Mouse (Mus musculus) embryonic facial prominence, embryonic 15.5 days (tissue): ENCODE measurements around the gene Gm8094. TPM values are rescaled to one million over a fixed set of nuclear protein-coding genes. Genes with fewer than 3 reads are reported as not detected.
"Not testable (repeated sequence)": the region's sequence is repeated elsewhere in the genome, so short reads cannot be mapped to it uniquely, and the experiment has no call there.

Source experiments
- ATAC-seq: fragments of 200-750 bp; cut with Nextera tagmentation; 2 replicates; pipeline ENCODE4 v1.8.0; 2017; ENCODE audit warnings: low read depth, moderate TSS enrichment; ENCODE audit not compliant: insufficient number of reproducible peaks, low FRiP score, low TSS enrichment
- H3K27ac ChIP-seq: fragments of 300-500 bp; sonication (generic); replicated peaks from 2 replicates; pipeline ENCODE4 v1.5.1; 2015; ENCODE audit warnings: mild to moderate bottlenecking, inconsistent platforms
- H3K27me3 ChIP-seq: fragments of 300-500 bp; sonication (generic); 2 replicates; pipeline ENCODE4 v1.6.1; 2015; ENCODE audit warnings: inconsistent platforms
- H3K36me3 ChIP-seq: fragments of 300-500 bp; sonication (generic); 2 replicates; pipeline ENCODE4 v1.6.1; 2015; ENCODE audit warnings: mild to moderate bottlenecking, inconsistent platforms
- H3K4me1 ChIP-seq: fragments of 300-500 bp; sonication (generic); 2 replicates; pipeline ENCODE4 v1.6.1; 2015; ENCODE audit warnings: inconsistent platforms
- H3K4me2 ChIP-seq: fragments of 300-500 bp; sonication (generic); replicated peaks from 2 replicates; pipeline ENCODE4 v1.6.1; 2015; ENCODE audit warnings: mild to moderate bottlenecking, inconsistent platforms
- H3K4me3 ChIP-seq: fragments of 300-500 bp; sonication (generic); replicated peaks from 2 replicates; pipeline ENCODE4 v1.5.1; 2015; ENCODE audit warnings: mild to moderate bottlenecking, inconsistent platforms
- H3K9ac ChIP-seq: fragments of 300-500 bp; sonication (generic); 2 replicates; pipeline ENCODE4 v1.6.1; 2015; ENCODE audit warnings: inconsistent platforms
- H3K9me3 ChIP-seq: fragments of 300-500 bp; sonication (generic); replicated peaks from 2 replicates; pipeline ENCODE4 v1.6.1; 2016; ENCODE audit warnings: inconsistent platforms
- WGBS: fragments of 180-500 bp; shearing (Covaris S2); methylation state at CpG from one replicate; pipeline ENCODE4 v1.1.7; 2015; 5-methylcytosine and 5-hydroxymethylcytosine counted together
- polyA plus RNA-seq: library from polyadenylated mRNA; unstranded; fragments of >200 nt; fragmentation: Nextera tagmentation; extraction: Ambion mirVana; gene quantifications from 2 replicates; pipeline ENCODE4 v1.2.1, GENCODE M21; 2015

The Gm8094 gene
- not detected in 2 replicates for polyA plus RNA-seq

GRCm38 (mm10) chr14:43076543-43076942, at the start of gene Gm8094:
TSS of gene Gm8094 (minus strand) at chr14:43076643.
- WGBS: 92% methylated on average over 2 of the region's 2 CpGs
- H3K4me3 ChIP-seq: not testable (repeated sequence)

GRCm38 (mm10) chr14:43119673-43120072, 43.2 kb upstream of the Gm8094 start:
- H3K36me3 ChIP-seq, H3K4me1 ChIP-seq, H3K27ac ChIP-seq, ATAC-seq, H3K9me3 ChIP-seq, H3K4me2 ChIP-seq, H3K27me3 ChIP-seq, H3K9ac ChIP-seq, H3K4me3 ChIP-seq: not testable (repeated sequence)
- 89% methylated on average over 3 of the region's 3 CpGs for WGBS

More at GRCm38 (mm10) chr14:43076543-43076942, at the start of gene Gm8094:
- not testable (repeated sequence) for H3K36me3 ChIP-seq, H3K9me3 ChIP-seq, H3K4me1 ChIP-seq, ATAC-seq, H3K4me2 ChIP-seq, H3K27me3 ChIP-seq, H3K9ac ChIP-seq, H3K27ac ChIP-seq

- H3K4me2 ChIP-seq, ATAC-seq, H3K27ac ChIP-seq, H3K4me1 ChIP-seq, H3K9ac ChIP-seq, H3K36me3 ChIP-seq, H3K9me3 ChIP-seq, H3K27me3 ChIP-seq, H3K4me3 ChIP-seq: not testable (repeated sequence)
- 81% methylated on average over 3 of the region's 3 CpGs for WGBS
Measured at GRCm38 (mm10) chr14:43100301-43100700, 23.9 kb upstream of the Gm8094 start, which contains the start of gene Gm8104. TSS of gene Gm8104 (plus strand) at chr14:43100601.

GRCm38 (mm10) chr14:43089103-43089919, 12.9 kb upstream of the Gm8094 start:
- not testable (repeated sequence) for H3K9me3 ChIP-seq, H3K4me1 ChIP-seq, ATAC-seq, H3K36me3 ChIP-seq, H3K4me3 ChIP-seq, H3K4me2 ChIP-seq, H3K9ac ChIP-seq, H3K27me3 ChIP-seq, H3K27ac ChIP-seq
- 24% methylated on average over 1 of the region's 14 CpGs for WGBS

- H3K36me3 ChIP-seq, H3K4me3 ChIP-seq, H3K4me2 ChIP-seq, H3K27me3 ChIP-seq, H3K4me1 ChIP-seq, H3K9me3 ChIP-seq, H3K27ac ChIP-seq, ATAC-seq, H3K9ac ChIP-seq: not testable (repeated sequence)
- 42% methylated on average over 1 of the region's 1 CpGs for WGBS
Measured at GRCm38 (mm10) chr14:43084936-43085730, 8.7 kb upstream of the Gm8094 start.

GRCm38 (mm10) chr14:43060179-43060578, 16.3 kb downstream of the Gm8094 start:
- H3K27ac ChIP-seq, H3K9ac ChIP-seq, H3K4me1 ChIP-seq, H3K4me2 ChIP-seq, ATAC-seq, H3K4me3 ChIP-seq, H3K27me3 ChIP-seq, H3K36me3 ChIP-seq, H3K9me3 ChIP-seq: not testable (repeated sequence)
- 62% methylated on average over 4 of the region's 4 CpGs for WGBS

- ATAC-seq, H3K4me3 ChIP-seq, H3K9me3 ChIP-seq, H3K9ac ChIP-seq, H3K4me2 ChIP-seq, H3K27me3 ChIP-seq, H3K4me1 ChIP-seq, H3K36me3 ChIP-seq, H3K27ac ChIP-seq: not testable (repeated sequence)
- 72% methylated on average over 3 of the region's 3 CpGs for WGBS
Measured at GRCm38 (mm10) chr14:43058063-43058462, 18.4 kb downstream of the Gm8094 start.

Other genes with a start within 250 kb of the Gm8094 start
- gene Gm21977, start 223.2 kb downstream of the Gm8094 start, polyA plus RNA-seq: not detected in 2 replicates
- not detected in 2 replicates for gene Gm8082, start 83.0 kb downstream of the Gm8094 start, polyA plus RNA-seq
- not detected in 2 replicates for gene Gm10376, start 61.0 kb downstream of the Gm8094 start, polyA plus RNA-seq
- gene Gm8104, start 24.0 kb upstream of the Gm8094 start, polyA plus RNA-seq: not detected in 2 replicates
- gene Gm7233, start 103.2 kb upstream of the Gm8094 start, polyA plus RNA-seq: not detected in 2 replicates
- gene Gm8122, start 158.7 kb upstream of the Gm8094 start, polyA plus RNA-seq: not detected in 2 replicates
- gene Gm8126, start 182.0 kb upstream of the Gm8094 start, polyA plus RNA-seq: not detected in 2 replicates
- not detected in 2 replicates for gene Gm9732, start 198.4 kb upstream of the Gm8094 start, polyA plus RNA-seq
- not detected in 2 replicates for gene Gm8127, start 217.2 kb upstream of the Gm8094 start, polyA plus RNA-seq